Mouse (Mus musculus) urinary bladder, postnatal 4 days (tissue): ENCODE results near the gene Slitrk1.

Experiments
- DNase-seq, 2 experiments: peaks; one replicate each; pipeline ENCODE4 v3.0.0; 2021 to 2022; ENCODE audit warnings: low spot score in 2 of 2

Slitrk1 gene

DNA sequence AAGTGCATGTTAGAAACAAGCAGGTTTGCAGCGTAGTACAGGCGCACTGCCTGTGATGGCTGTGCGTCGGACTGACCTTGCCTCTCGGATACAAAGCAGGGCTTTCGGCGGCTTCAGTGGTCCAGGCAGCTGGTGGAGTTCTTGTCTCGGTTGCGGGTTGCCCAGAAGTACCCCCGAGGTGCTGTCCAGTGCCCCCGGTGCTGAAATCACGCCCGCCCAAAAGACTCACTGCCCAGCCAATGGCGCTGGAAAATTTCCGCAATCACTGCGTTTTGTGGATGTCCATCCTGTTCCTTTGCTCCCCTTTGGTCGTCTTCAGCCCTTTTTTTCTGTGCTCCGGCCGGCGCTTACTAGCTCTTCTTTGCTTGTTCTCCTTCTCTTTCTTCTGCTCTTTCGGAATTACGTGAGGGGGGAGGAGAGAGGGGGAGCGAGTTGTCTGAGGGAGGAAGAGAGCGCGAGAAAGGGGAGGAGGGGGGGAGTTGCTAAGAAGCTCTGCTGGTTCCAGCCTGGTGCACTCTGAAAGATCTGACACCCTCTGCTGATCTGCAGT is at the start of gene Slitrk1:
Slitrk1 (minus strand) TSS at position 445 of the 550 bp plus-strand sequence.
- DNase-seq: peak in 1 of 2 experiments; percentile 71

DNA sequence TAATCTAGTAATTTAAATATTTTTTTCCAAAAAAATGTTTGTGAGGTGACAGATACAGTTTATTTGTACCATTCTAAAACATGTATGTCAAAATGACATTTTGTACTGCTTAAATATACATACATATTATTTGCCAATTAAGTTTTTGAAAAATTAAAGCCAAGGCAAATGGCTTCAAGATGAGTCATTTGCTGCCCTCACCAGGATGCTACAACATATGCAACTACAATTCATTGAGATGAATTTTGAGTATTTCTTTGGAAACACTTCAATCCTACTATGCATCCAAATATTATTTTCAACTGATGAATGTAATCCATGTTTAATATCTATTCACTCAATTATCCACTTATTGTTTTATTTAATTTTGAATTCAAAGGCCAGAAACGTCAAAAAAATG is 21.8 kb upstream of the Slitrk1 start:
- DNase-seq: no peak

DNA sequence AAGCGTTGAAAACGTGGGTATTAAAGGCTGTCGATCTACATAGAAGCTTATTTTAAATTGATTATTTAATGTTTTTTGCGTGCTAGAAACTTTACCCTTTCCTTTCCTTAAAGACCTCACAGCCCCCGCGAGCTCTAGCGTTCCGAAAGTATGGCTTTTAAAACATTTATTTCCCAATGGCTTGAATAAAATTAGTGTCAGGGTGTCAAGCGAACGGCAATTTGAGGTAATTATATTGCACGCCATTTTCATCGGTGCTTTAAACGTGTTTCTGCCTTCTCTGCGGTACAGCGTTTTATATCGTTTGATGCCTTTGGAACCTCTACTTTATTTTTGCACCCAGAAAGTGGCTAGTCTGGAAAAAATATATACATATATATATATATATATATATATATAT is 378 bp upstream of the Slitrk1 start:
- no peak for DNase-seq

DNA sequence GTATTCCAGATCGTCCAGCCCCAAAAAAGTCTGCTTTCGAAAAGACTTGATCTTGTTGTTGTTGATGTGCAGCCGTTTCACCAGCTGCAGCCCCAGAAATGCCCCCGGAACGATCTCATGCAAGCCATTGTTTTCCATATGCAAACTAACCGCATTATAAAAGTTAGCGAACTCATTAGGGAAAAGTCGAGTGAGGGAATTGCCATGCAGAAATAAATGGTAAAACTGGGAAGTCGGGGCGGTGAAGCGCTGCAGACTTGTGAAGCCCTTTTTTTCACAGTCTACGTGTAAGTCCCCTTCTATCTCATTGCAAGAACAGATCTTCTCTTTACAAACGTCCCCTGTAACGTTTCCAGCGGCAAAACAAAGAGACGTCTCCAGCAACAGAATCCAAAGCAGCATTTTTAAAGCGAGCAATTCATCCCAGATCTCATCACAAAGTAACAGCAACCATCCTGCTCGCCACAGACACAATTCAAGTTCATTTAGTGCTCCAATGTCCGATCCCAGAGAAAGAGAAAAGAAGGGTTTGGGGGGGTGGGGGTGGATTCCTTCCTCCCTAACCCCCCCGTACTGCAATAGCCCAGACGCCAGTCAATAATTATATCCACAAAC is 975 bp downstream of the Slitrk1 start:
- DNase-seq: no peak

DNA sequence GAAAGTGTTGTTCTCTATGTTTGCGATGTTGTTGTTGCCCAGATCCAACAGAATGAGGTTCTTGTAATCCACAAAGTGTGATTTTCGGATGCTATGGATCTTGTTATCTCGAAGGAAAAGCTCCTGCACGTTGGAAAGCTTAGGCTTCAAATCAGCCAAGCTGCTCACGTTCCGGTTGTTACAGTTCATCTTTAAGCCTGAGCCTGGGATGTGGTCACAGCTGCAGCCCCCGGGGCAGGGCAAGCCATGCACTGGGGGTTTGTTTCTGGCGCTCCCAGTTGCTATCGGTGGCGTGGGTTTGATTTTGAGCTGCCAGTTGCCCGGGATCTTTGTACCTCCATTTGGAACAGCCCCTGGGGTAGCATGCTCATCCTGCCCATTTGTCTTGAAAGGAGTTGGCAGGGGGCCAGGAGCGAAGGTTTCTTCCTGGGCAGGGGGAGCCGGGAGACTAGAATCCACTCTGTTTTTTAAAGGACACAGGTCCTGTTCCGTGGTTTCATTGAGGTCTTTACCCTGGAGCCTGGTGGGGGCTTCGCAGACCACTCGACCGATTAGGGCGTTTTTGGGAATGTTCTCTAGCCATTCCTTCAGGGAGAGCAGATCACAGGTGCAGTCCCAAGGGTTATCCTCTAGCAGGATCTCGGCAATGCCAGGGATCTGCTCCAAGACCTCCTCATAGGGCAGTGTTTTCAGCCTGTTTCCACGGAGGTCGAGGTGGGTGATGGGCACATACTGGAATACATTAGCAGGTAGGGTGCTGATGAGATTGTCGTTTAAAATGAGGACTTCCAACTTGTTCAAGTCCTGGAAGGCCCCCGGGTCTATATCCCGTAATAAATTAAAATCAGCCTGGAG is 1.7 kb downstream of the Slitrk1 start:
- DNase-seq: no peak

DNA sequence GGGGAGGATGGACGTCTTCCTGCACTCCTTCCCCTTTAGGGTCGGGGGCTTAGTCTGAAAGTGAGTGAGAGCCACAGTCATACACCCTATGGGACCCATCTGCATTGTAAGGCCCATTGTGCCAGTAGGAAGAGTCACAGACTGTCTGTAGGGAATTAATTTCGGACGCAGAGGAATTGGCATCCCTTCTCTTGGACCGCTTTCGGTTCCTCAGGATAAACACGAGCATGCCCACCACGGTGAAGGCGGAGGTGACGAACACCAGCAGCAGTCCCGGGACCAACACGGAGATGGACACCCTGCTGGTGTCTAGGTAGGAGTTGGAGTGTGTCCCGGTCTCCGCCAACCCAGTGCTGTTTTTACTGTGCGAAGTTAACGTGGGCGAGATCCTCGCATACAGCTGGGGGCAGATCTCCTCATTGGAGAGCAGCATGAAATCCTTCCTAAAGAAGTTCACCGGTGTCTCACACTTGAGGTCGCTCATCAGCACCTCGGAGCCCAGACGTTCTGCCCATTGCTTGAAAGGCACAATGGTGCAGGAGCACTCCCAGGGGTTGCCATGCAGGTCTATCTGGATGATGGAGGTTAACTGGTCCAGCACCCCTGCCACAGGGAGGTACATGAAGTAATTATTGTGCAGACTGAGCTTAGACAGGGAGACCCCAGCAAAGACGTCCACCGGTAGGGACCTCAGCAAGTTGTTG is 2.7 kb downstream of the Slitrk1 start:
- DNase-seq: no peak

DNA sequence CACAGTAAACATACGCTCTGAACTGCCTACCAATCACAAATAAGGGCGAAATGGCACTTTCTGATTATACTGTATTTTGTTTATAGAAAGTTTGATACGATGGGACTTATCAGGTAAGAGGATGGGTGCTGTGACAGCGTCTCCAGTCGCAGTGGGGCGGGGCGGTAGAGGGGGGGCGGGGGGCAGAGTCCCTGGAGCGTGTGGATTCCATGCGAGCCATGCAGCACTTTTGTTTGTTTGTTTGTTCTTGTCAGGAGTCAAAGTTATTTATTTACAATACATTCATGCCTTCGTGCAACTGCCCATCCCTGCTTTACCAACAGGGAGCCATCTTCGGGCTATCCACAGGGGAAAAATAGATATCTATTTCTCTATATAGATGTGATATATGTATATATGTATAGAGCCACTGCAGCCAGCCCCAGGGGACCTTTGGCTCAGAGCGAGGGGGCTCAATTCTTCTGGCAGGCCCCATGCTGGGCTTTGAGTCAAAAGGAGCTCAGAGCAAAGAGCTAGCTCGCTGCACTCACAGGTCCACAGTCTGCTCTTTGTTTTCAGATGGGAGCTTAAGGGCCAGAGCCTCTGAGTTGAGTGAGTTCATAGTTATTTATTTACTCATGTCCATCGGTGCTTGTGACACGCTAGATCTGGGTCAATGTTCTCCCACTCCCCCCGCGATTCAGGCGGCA is 3.4 kb downstream of the Slitrk1 start:
- no peak for DNase-seq

DNA sequence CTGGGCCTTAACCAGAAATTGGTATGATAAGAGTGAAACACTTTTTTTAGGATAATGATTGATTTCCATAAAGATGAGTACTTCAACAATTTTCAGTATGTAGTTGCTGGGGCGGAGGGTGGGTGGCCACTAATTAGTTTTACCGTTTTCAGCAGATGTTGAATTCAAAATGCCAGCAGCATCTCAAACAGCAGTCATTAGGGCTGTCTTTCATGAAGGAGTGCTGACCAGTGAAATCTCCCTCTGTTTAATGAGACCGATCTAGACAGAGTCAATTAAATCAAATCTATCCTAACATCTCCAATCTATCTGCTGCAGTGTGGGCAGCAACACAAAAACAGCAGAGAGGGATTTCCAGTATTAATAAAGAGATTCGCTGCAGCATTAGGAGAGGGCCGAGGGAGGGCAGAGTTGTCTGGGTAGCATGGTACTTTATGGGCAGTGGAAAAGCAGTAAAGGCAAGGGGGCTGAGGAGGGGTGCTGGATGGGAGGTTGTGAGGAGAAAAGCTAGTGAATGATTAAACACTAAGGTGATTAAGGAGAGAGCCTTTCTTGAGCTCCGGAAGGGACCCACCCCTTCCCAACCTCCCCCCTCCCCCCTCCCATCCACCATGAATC is 4.5 kb downstream of the Slitrk1 start:
- no peak for DNase-seq

DNA sequence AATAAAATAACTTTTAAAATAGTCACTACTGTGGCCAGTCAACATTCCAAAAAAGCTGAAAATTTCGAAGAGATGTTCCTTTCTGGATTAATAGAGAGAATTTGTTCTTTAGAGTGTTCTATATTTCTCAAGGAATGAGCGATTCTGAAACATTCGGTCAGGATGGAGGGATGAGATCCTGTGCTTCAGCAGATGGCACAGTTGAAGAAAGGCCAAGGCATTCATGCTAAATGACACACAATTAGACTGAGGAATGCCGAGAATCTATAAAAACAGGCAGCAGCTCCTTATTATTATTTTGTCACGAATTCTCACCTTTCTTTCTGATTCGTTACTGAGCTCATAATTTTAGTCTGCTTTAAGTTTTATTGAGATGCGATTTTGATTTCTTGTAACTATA is 15.4 kb downstream of the Slitrk1 start:
- no peak for DNase-seq

DNA sequence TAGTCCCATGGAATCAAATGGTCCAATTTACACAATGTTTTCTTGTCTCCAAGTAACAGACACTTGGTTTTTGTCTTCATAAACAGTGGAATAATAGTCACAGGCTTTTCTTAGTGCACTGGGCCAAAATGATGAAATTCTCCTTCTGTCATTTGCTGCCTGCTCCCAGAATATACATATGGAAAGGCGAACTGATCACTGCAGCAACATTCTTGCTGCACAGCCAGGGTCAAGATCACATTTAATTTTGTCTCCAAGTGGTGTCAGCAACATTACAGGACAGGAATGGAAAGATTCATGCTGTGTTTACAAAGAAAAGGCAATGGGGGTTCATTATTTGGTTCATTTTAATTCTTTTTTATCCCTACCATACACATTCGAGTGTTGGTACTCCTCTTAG is 18.5 kb downstream of the Slitrk1 start:
- no peak for DNase-seq

DNA sequence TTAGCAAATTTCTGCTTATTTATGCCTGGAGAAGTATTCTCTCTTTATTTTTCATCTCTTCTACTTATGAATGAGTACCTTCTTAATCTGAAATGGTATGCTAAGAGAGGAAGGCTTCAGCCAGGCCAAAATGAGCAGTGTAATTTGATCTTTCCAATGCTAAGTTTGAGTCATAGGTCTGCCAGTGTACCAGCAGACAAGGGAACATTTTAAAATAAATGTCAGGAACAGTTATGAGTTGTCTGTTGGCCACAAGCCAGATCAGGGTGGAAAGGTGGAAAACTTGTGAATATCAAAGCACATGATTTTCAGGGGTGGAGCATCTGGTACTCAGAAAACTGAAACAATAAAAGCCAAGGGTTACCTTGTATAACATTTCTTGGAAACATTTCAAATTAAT is 46.1 kb downstream of the Slitrk1 start:
- no peak for DNase-seq

DNA sequence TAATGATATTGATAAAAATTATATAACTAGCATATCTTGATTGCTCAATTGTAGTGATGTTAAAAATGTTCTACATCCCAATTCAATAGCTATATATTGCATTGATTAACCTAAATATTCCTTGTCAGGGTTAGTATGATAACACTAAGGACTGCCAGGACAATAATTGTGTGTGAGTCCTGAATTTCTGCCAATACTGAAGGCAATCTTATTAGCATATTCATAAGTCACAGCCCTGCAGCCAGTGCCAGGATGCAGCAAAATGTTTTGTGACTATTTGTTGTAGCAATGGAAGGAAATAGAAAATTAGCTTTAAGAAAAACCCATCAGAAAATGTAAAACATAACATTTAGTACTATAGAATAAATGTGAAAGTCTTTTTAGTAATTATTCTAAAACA is 49.3 kb downstream of the Slitrk1 start:
- no peak for DNase-seq

DNA sequence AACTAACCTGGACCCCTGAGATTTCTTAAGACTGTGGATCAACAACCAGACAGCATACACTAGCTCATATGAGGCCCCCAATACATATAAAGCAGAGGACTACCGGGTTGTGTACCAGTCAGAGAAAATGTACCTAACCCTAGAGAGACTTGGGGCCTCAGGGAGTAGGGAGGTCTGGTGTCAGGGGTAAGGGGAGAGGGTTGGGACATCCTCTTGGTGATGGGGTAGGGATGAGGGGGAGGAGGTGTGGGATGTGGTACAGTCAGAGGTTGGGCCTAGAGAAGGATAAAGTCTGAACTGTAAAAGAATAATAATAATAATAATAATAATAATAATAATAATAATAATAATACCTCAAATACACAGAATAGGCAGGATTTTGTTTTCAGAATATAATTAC is 54.6 kb downstream of the Slitrk1 start:
- no peak for DNase-seq
